Comparison of ENCODE assay signal across 8 mouse cellular contexts in the genomic region with DNA sequence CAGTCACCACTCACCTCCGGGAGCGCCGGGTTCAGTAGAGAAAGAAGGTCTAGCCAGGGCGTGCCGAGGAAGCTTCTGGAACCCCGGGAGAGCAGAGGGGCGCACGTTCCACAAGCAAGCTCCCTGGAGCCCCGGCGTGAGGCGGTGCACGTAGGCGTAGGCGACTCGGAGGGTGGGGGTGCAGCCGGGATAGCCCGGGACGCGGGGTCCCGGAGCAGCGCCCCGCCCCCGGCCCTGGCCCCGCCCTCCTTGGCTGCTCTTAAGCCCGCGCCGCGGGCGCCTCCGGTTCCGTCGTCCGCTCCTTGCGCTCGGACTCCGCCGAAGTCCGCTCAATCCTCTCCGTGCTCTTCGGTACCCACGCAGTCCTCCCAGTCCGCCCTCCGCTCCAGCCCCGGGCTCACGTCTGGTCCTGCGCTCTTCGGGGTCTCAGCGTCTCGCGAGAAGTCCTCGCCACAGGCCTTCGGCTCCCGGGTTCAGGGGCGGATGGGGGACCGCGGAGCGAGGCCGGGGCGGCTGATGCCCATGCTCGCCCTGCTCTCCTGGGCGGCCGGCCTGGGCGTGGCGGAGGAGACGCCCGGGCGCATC. TPM values are rescaled to one million over a fixed set of nuclear protein-coding genes. Genes with fewer than 3 reads are reported as not detected.
DNase-seq lines count a peak whose midpoint lies in the region; ATAC-seq lines count a peak whose summit lies in the region.

Plod2 (plus strand) TSS at position 247 of the 585 bp plus-strand sequence.

- peak within 1 kb of the TSS; percentile 77 for H3K4me2 ChIP-seq in hindbrain, embryonic 11.5 days (replicated peaks; ENCODE audit: low read depth, low read length)

- no peaks in the 10 kb centered on the region for H3K4me1 ChIP-seq in hindbrain, embryonic 11.5 days (replicated peaks; ENCODE audit: control insufficient read depth, insufficient read depth, low read length)

- H3K4me3 ChIP-seq in hindbrain, embryonic 11.5 days (ENCODE audit: low read depth, low read length) = peak within 1 kb of the TSS; percentile 74

- 1% methylated on average over 58 of the region's 67 CpGs for WGBS in hindbrain, embryonic 11.5 days

- ATAC-seq in hindbrain, embryonic 11.5 days (ENCODE audit: low FRiP score) = peak; percentile 96
- ATAC-seq in megakaryocyte, adult 5-6 weeks (ENCODE audit: poor library complexity, severe bottlenecking) = peak; percentile 55

- peak; percentile 49 for DNase-seq in WW6 (ENCODE audit: low read depth, low spot score)
- DNase-seq in cerebellum, postnatal 10 days = peak; percentile 85
- peak; percentile 11 to 28 for DNase-seq in frontal cortex, postnatal 14 days (ENCODE audit: low spot score in 2 of 2)
- DNase-seq in hindbrain, embryonic 11.5 days (ENCODE audit: low spot score) = peak; percentile 86
- DNase-seq in layer of hippocampus, postnatal 36 days = peak; percentile 34 to 36
- peak; percentile 11 for DNase-seq in right cerebral cortex, adult 18-20 months
- DNase-seq in urinary bladder, postnatal 14 days (ENCODE audit: low spot score) = peak; percentile 75

- peak within 1 kb of the TSS; percentile 62 for H3K27ac ChIP-seq in hindbrain, embryonic 11.5 days (ENCODE audit: low read depth, low read length)

- H3K27me3 ChIP-seq in hindbrain, embryonic 11.5 days (ENCODE audit: control insufficient read depth, insufficient read depth, low read length) = no peaks in the 10 kb centered on the region

- H3K36me3 ChIP-seq in hindbrain, embryonic 11.5 days (ENCODE audit: control insufficient read depth, insufficient read depth, low read length) = no peaks in the 10 kb centered on the region

- H3K9me3 ChIP-seq in hindbrain, embryonic 11.5 days (ENCODE audit: control insufficient read depth, low read length) = no peaks in the 10 kb centered on the region

- H3K9ac ChIP-seq in hindbrain, embryonic 11.5 days (ENCODE audit: low read depth, low read length) = peak within 1 kb of the TSS; percentile 84

RNA-seq across cellular contexts. Expression of gene Plod2, which starts in this region (rescaled TPM):
- polyA plus RNA-seq in hindbrain, embryonic 11.5 days (2014; fragmentation: Nextera tagmentation; extraction: Ambion mirVana) = 36.8 and 40.6 TPM in 2 replicates
- 1 to 10 TPM; 7.2 to 8.6 TPM for total RNA-seq in layer of hippocampus, postnatal 36 days (2021)
- total RNA-seq in megakaryocyte, adult 5-6 weeks (2015) = 0.36 and 0.66 TPM in 2 replicates
- total RNA-seq in megakaryocyte, adult 5-6 weeks (2017) = 0.18 and 1.1 TPM in 2 replicates

Comparison
In these comparisons a context has a peak if more than half of its experiments do, and no peak if none do; other contexts are left out.
1. Peak in every context shown above with its lines: DNase-seq, ATAC-seq, H3K4me3 ChIP-seq and H3K27ac ChIP-seq.
2. DNase-seq: peak in every context shown above with its lines; median percentile 86 in hindbrain, embryonic 11.5 days; 85 in cerebellum, postnatal 10 days; 75 in urinary bladder, postnatal 14 days; 49 in WW6; 35 in layer of hippocampus, postnatal 36 days; 20 in frontal cortex, postnatal 14 days; 11 in right cerebral cortex, adult 18-20 months.